Mouse (Mus musculus) forelimb bud, embryonic 11.5 days (tissue): ENCODE data around the gene Mvd.

Experiments
- DNase-seq: peaks from one replicate; pipeline ENCODE4 v3.0.0-alpha.2; 2012; ENCODE audit warnings: low read depth, low spot score

Mvd gene

DNA sequence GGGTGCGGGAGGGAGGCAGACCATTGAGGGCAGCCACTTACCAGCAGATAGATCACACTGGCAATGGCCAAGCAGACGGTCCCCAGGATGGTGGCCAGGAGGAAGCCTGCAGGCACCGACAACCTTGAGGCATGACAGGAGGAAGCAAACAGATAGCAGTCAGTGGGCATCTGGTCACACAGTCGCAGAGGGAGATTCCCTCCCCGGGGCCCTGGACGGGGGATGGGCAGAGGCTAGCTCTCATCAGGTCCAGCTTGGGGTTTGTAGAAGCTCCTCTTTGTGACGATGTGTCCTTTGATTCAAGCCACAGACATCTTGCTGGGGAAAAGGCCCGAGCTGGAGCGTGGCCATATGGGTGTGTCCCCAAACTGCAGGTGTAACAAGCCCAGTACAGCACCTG lies 17.1 kb downstream of the Mvd start:
- DNase-seq, result no peak

DNA sequence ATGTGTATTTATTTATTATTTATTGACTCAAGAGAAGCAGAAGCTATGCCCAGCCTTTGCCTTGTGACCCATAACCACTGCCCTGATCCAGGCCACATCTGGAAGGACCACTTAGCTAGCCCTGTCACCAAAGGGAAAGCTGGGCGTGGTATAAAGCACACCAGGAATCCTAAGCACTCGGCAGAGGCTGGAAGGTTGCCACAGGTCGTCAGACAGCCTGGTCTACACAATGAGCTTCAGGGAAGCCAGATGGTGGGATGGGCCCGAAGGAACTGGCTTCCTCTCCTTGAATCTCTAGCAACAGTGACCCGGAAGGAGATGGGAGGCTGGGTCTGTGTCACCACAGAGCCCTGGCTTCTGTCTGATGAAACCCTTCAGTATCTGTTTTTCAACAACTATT lies 19.6 kb downstream of the Mvd start:
- DNase-seq, result no peak

GRCm38 (mm10) chr8:122423217-122423616 lies 20.0 kb downstream of the Mvd start:
- DNase-seq, result no peak

DNA sequence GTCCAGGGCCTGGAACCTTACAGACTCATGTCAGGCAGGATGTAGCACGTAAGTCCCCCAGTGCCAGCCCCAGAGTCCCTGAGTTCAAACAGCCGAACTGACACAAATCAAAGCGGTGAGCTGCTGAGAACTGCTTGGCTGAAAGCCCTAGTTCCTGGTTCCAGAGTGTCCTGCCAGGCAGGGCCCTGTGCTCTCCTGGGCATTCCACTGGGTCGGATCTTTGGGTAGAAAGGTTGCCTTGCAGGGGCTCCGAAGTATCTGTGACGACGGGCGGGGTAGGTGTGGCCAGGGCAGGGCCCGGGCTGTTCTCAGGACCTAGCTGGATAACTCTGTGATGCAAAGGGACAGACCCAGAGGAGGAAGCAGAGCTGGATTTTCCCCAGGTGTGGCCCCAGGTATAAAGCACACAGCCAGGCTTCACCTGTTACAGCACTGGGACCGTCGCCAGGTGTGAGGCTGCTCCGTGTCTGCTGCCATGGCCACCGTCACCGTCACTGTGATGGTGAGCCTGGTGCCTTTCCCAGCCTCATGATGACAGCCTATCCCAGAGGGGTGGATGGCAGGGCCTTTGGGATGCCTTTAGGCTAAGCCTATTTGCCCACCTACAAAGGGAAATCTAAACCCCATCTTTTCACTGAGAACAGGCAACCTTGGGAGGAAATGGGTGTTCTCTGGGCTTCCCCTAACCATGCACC lies 21.7 kb downstream of the Mvd start, which contains the start of gene Il17c:
TSS of gene Il17c (plus strand) at position 645 of the 695 bp plus-strand sequence.
- DNase-seq, result no peak

DNA sequence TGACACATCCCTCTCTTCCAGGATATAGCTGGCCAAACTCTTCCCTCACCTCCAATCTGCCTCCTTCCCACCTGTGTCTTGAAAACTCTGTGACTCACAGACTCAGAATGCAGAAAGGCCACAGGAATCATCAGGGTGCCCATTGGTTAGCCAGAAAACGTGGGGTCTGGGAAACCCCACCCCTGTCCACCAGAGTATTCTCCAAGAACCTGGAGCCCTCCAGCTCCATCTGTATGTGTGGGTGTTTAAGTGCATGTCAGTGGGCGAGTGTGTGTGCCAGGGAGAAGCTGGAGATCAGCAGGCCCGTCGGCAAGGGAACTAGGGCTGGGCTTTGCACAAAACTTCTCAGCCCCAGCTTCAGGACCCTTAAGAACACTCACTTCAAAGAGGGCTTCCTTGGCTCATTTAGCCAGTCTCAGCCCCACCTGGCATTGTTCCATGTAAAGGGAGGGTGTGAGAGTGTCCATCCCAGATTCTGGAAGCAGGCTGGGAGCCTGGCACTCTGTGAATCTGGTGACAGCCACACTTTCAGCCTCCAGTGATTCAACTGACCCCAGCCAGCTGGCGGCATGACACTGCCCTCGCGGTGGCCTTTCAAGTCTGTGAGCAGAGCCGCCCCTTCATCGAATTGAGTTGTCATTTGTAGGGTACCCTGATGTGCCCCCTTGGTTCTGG lies 23.2 kb downstream of the Mvd start:
- no peak for DNase-seq

DNA sequence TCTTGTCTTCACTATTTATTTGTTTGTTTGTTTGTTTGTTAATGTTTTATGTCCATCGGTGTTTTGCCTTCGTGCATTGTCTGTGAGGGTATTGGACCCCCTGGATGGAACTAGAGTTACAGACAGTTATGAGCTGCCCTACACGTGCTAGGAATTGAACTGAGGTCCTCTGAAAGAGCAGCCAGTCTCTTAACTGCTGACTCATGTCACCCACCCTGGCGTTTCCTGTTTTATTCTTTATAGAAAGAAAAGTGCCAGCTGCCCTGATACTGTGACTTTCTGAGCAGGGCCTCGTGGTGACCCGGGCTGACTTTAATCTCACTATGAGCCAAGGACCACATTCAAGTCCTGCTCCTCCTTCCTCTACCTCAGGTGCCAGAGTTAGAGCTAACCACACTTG lies 27.7 kb downstream of the Mvd start:
- no peak for DNase-seq

GRCm38 (mm10) chr8:122414311-122414710 lies 28.9 kb downstream of the Mvd start:
- DNase-seq, result no peak

- no peak for DNase-seq
These were observed 35.5 kb downstream of the Mvd start for GRCm38 (mm10) chr8:122407678-122408077.

GRCm38 (mm10) chr8:122405146-122405805 lies 37.9 kb downstream of the Mvd start:
- DNase-seq, result no peak

- DNase-seq, result no peak
These were observed 45.0 kb downstream of the Mvd start for GRCm38 (mm10) chr8:122398186-122398585.

GRCm38 (mm10) chr8:122395291-122395690 lies 47.9 kb downstream of the Mvd start:
- DNase-seq, result no peak

GRCm38 (mm10) chr8:122393717-122394116 lies 49.5 kb downstream of the Mvd start:
- DNase-seq, result no peak

GRCm38 (mm10) chr8:122390758-122391157 lies 52.5 kb downstream of the Mvd start:
- no peak for DNase-seq

DNA sequence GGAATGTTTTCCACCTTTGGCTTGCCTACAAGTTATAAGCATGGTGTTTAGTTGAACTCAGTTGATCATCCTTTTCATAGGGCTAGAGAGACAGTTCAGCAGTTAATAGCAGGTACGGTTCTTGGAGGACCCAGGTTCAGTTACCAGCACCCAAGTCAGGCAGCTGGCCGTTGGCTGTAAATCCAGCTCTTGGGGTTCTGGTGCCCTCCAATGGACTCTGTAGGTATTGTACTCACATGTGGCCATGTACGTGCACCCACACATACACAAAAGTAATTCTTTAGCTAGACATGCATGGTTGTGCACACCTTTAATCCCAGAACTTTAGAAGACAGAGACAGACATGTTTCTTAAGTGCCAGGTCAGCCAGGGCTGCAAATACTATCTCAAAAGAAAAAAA lies 53.9 kb downstream of the Mvd start:
- DNase-seq, result no peak
